Mouse (Mus musculus): ENCODE results near the gene Gm9747.

- TF ChIP-seq POLR2A (IDR thresholded peaks at IDR 0.05; ENCODE audit: extremely low read depth, insufficient read depth, low read length) (no peak), CTCF (IDR thresholded peaks at IDR 0.05; ENCODE audit: low read depth, low read length) (no peak)
Observed at GRCm38 (mm10) chr1:82183913-82184442, 48.9 kb upstream of the Gm9747 start.
